Mouse (Mus musculus): ENCODE measurements at regions not wholly inside any gene's neighbourhood (a gene's known extent, or its start where the extent isn't known, plus 50 kb on each side); places are given as distances from the start of the nearest gene placed in this dataset.

DNA sequence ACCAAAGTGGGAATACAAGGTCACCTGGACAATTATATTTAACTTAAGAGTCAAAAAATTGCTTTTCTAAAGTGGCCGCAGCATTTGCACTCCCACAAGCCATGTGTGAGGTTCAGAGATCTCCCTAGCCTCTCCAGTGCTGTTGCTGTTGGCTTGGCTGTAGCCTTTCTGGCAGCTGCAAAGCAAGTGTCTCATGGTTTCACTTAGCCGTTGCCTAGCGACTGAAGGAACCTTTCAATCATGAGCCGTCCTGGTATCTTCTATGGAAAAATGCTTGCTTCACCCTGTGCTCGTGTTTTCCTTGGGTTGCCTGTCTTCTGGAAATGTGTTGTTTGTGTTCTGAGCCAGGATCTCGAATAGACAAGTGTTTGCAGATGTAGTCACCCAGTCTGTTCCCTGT, 367.9 kb downstream of the Glrx3 start:
- no peak overlapping the region for H3K27ac ChIP-seq (ENCODE audit: control insufficient read depth, insufficient read depth, low read length)
- 86% methylated on average over 6 of the region's 6 CpGs for WGBS
- no peaks in the 10 kb centered on the region for H3K27me3 ChIP-seq (ENCODE audit: control insufficient read depth, insufficient read depth, low read length)
- TF ChIP-seq POLR2A (IDR thresholded peaks at IDR 0.05; ENCODE audit: control insufficient read depth, extremely low read depth, insufficient read depth, low read length, poor library complexity), result no peak
- no peak for TF ChIP-seq CTCF (IDR thresholded peaks at IDR 0.05; ENCODE audit: borderline replicate concordance, control insufficient read depth, extremely low read depth, insufficient read depth, low read length, poor library complexity)
- DNase-seq, result no peak
- H3K4me1 ChIP-seq (replicated peaks; ENCODE audit: control insufficient read depth, insufficient read depth, low read length), result no peaks in the 10 kb centered on the region
- no peaks in the 10 kb centered on the region for H3K36me3 ChIP-seq (ENCODE audit: control insufficient read depth, insufficient read depth, low read length)
- H3K4me3 ChIP-seq (ENCODE audit: control insufficient read depth, insufficient read depth, low read length), result no peak overlapping the region

DNA sequence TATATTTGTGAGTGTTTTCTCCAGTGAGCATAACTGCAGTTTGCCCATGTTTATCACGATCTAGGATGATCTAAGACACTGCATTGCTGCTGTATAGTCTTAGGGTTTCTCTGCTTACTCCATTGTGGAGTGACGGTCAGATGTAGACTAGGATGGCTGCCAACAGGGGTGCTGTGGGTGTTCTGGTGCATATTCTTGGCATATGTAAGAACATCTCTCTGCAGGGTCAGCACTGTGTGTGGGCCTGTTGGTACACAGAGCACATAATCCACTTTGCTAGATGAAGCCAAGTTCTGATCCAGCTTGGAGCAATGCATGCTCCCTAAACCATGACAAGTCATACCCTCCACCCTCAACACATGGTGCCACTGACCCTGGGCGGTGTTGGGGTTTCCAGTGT, 375.4 kb downstream of the Glrx3 start:
- no peak overlapping the region for H3K27ac ChIP-seq (ENCODE audit: control insufficient read depth, insufficient read depth, low read length)
- TF ChIP-seq POLR2A (IDR thresholded peaks at IDR 0.05; ENCODE audit: control insufficient read depth, extremely low read depth, insufficient read depth, low read length, poor library complexity) (no peak), CTCF (IDR thresholded peaks at IDR 0.05; ENCODE audit: borderline replicate concordance, control insufficient read depth, extremely low read depth, insufficient read depth, low read length, poor library complexity) (no peak)
- H3K36me3 ChIP-seq (ENCODE audit: control insufficient read depth, insufficient read depth, low read length), result no peaks in the 10 kb centered on the region
- WGBS, result 92% methylated on average over 3 of the region's 3 CpGs
- H3K4me1 ChIP-seq (replicated peaks; ENCODE audit: control insufficient read depth, insufficient read depth, low read length), result no peaks in the 10 kb centered on the region
- DNase-seq, result no peak
- no peaks in the 10 kb centered on the region for H3K27me3 ChIP-seq (ENCODE audit: control insufficient read depth, insufficient read depth, low read length)
- no peak overlapping the region for H3K4me3 ChIP-seq (ENCODE audit: control insufficient read depth, insufficient read depth, low read length)

DNA sequence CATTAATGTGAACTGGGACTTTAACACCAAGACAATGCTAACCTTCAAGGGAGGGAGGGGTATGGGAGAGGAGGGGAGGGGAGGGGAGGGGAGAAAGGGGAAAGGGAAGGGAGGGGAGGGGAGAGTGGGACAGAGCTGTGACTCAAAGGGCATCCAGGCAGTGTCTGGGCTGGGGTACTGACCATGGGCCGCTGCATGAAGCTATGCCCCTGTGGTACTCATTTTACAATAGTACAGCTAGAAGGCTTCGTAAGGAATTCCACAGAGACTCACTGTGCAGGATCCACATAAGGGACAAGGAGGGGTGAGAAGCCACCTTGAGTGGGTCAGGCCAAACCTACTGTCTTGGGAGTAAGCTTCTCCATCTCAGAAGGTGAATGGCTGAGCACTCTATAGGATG, 403.1 kb downstream of the Glrx3 start:
- DNase-seq, result no peak
- Histone ChIP-seq H3K27me3 (ENCODE audit: control insufficient read depth, insufficient read depth, low read length) (no peaks in the 10 kb centered on the region), H3K4me3 (ENCODE audit: control insufficient read depth, insufficient read depth, low read length) (no peak overlapping the region), H3K36me3 (ENCODE audit: control insufficient read depth, insufficient read depth, low read length) (no peaks in the 10 kb centered on the region), H3K27ac (ENCODE audit: control insufficient read depth, insufficient read depth, low read length) (no peak overlapping the region), H3K4me1 (replicated peaks; ENCODE audit: control insufficient read depth, insufficient read depth, low read length) (no peaks in the 10 kb centered on the region)
- 79% methylated on average over 2 of the region's 2 CpGs for WGBS
- TF ChIP-seq CTCF (IDR thresholded peaks at IDR 0.05; ENCODE audit: borderline replicate concordance, control insufficient read depth, extremely low read depth, insufficient read depth, low read length, poor library complexity) (no peak), POLR2A (IDR thresholded peaks at IDR 0.05; ENCODE audit: control insufficient read depth, extremely low read depth, insufficient read depth, low read length, poor library complexity) (no peak)

DNA sequence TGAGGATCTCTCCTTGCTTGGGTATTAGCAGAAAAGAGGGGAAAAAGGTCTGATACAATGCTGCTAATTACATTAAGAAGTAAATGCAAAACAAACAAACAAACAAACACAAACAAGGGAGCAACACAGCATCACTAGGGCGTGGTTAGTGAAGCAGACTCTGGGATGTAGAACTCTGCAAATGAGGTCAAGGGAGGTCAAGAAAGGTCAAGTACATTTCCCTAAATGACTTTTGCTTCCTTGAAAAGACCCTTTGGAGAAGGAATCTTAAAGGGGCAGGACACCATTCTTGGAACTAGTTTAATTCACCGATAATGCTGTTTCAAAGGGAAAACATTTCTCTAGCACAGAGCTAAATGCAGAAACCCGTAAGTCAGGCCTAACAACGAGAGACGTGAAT, 403.6 kb downstream of the Glrx3 start:
- TF ChIP-seq POLR2A (IDR thresholded peaks at IDR 0.05; ENCODE audit: control insufficient read depth, extremely low read depth, insufficient read depth, low read length, poor library complexity) (no peak), CTCF (IDR thresholded peaks at IDR 0.05; ENCODE audit: borderline replicate concordance, control insufficient read depth, extremely low read depth, insufficient read depth, low read length, poor library complexity) (no peak)
- Histone ChIP-seq H3K27me3 (ENCODE audit: control insufficient read depth, insufficient read depth, low read length) (no peaks in the 10 kb centered on the region), H3K27ac (ENCODE audit: control insufficient read depth, insufficient read depth, low read length) (no peak overlapping the region), H3K4me1 (replicated peaks; ENCODE audit: control insufficient read depth, insufficient read depth, low read length) (no peaks in the 10 kb centered on the region), H3K36me3 (ENCODE audit: control insufficient read depth, insufficient read depth, low read length) (no peaks in the 10 kb centered on the region), H3K4me3 (ENCODE audit: control insufficient read depth, insufficient read depth, low read length) (no peak overlapping the region)
- WGBS, result 78% methylated on average over 5 of the region's 5 CpGs
- DNase-seq, result no peak

DNA sequence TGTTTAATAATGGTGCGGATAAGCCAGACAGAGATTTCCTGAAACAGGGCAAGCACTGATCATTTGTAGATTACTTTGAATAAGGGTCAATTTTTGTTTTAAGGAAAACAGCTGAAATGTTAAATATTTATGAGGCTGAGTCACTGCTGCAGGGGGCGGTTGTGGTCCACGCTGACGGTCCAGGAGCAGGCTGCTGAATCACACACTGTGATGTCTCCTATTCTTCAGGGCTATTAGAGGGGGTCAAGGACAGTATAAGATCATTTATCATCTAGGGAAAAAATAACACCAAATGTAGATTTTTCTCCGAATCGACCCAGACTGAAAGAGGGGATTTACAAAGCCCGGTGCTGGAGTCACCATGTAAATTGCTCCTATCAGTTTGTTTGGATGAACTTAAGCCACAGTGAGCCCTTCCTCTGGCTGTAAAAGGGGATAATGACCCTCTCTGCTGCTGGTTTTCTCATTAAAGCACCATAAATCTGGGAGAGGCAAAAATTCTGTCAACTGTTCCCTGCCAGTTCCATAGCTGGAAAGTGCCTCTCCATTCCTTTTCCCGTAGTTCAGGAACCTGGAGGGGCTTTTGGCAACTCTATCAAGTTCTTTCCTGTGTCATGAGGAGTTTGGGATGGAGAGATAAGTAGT, 404.2 kb downstream of the Glrx3 start:
- TF ChIP-seq POLR2A (IDR thresholded peaks at IDR 0.05; ENCODE audit: control insufficient read depth, extremely low read depth, insufficient read depth, low read length, poor library complexity) (no peak), CTCF (IDR thresholded peaks at IDR 0.05; ENCODE audit: borderline replicate concordance, control insufficient read depth, extremely low read depth, insufficient read depth, low read length, poor library complexity) (no peak)
- Histone ChIP-seq H3K4me3 (ENCODE audit: control insufficient read depth, insufficient read depth, low read length) (no peak overlapping the region), H3K27ac (ENCODE audit: control insufficient read depth, insufficient read depth, low read length) (no peak overlapping the region), H3K36me3 (ENCODE audit: control insufficient read depth, insufficient read depth, low read length) (no peaks in the 10 kb centered on the region), H3K4me1 (replicated peaks; ENCODE audit: control insufficient read depth, insufficient read depth, low read length) (no peaks in the 10 kb centered on the region), H3K27me3 (ENCODE audit: control insufficient read depth, insufficient read depth, low read length) (no peaks in the 10 kb centered on the region)
- 52% methylated on average over 8 of the region's 8 CpGs for WGBS
- DNase-seq, result no peak

DNA sequence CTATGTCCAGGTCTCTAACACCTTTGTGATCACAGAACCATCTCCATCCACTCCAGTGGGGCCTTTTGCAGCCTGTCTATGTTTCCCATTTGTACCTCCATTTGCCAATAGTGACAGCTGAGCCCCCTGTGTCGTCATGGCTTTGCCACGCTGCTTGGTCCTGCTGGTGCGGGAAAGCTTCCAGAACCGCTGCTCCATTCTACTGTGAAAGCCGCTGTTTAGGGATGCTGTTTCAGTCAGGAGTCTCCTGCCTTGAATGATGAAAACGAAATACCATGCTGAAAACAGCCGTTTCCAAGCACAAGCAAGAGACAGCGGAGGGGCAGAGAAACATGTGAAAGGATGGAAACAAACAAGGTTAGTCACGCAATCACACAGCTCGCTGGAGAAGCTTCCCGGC, 410.4 kb downstream of the Glrx3 start:
- Histone ChIP-seq H3K36me3 (ENCODE audit: control insufficient read depth, insufficient read depth, low read length) (no peaks in the 10 kb centered on the region), H3K4me1 (replicated peaks; ENCODE audit: control insufficient read depth, insufficient read depth, low read length) (no peaks in the 10 kb centered on the region), H3K27ac (ENCODE audit: control insufficient read depth, insufficient read depth, low read length) (no peak overlapping the region), H3K4me3 (ENCODE audit: control insufficient read depth, insufficient read depth, low read length) (no peak overlapping the region), H3K27me3 (ENCODE audit: control insufficient read depth, insufficient read depth, low read length) (no peaks in the 10 kb centered on the region)
- TF ChIP-seq POLR2A (IDR thresholded peaks at IDR 0.05; ENCODE audit: control insufficient read depth, extremely low read depth, insufficient read depth, low read length, poor library complexity) (no peak), CTCF (IDR thresholded peaks at IDR 0.05; ENCODE audit: borderline replicate concordance, control insufficient read depth, extremely low read depth, insufficient read depth, low read length, poor library complexity) (no peak)
- no peak for DNase-seq
- WGBS, result 88% methylated on average over 11 of the region's 11 CpGs

GRCm38 (mm10) chr7:137851061-137851460, 413.6 kb downstream of the Glrx3 start:
- no peak for TF ChIP-seq POLR2A (IDR thresholded peaks at IDR 0.05; ENCODE audit: control insufficient read depth, extremely low read depth, insufficient read depth, low read length, poor library complexity)
- TF ChIP-seq CTCF (IDR thresholded peaks at IDR 0.05; ENCODE audit: borderline replicate concordance, control insufficient read depth, extremely low read depth, insufficient read depth, low read length, poor library complexity), result no peak
- no peak overlapping the region for H3K4me3 ChIP-seq (ENCODE audit: control insufficient read depth, insufficient read depth, low read length)
- DNase-seq, result no peak
- 84% methylated on average over 4 of the region's 4 CpGs for WGBS
- no peak overlapping the region for H3K27ac ChIP-seq (ENCODE audit: control insufficient read depth, insufficient read depth, low read length)
- H3K27me3 ChIP-seq (ENCODE audit: control insufficient read depth, insufficient read depth, low read length), result no peaks in the 10 kb centered on the region
- no peaks in the 10 kb centered on the region for H3K36me3 ChIP-seq (ENCODE audit: control insufficient read depth, insufficient read depth, low read length)
- no peaks in the 10 kb centered on the region for H3K4me1 ChIP-seq (replicated peaks; ENCODE audit: control insufficient read depth, insufficient read depth, low read length)
